Mouse (Mus musculus) megakaryocyte, embryonic 14.5 days (primary cell): ENCODE measurements around the gene Unc93b1.

Experiments used
- FLI1 ChIP-seq: IDR thresholded peaks from 2 replicates; pipeline ENCODE4 v1.6.1; 2012; ENCODE audit warnings: low read length, inconsistent platforms, mixed read lengths
- GATA1 ChIP-seq: IDR thresholded peaks from 3 replicates; pipeline ENCODE4 v1.6.1; 2012; ENCODE audit warnings: mixed read lengths, low read length, inconsistent platforms, borderline replicate concordance

- no peak for TF ChIP-seq GATA1
- no peak for TF ChIP-seq FLI1
Observed at GRCm38 (mm10) chr19:3903648-3904362, 31.2 kb upstream of the Unc93b1 start.
